Mouse (Mus musculus) midbrain, embryonic 13.5 days (tissue): ENCODE measurements around the gene Olfr461. TPM values are rescaled to one million over a fixed set of nuclear protein-coding genes. Genes with fewer than 3 reads are reported as not detected.
"Not testable (repeated sequence)": the region's sequence is repeated elsewhere in the genome, so short reads cannot be mapped to it uniquely, and the experiment has no call there.

ENCODE experiments used
- ATAC-seq: fragments of 200-750 bp; cut with Nextera tagmentation; 2 replicates; pipeline ENCODE4 v1.8.0; 2017; ENCODE audit warnings: mild to moderate bottlenecking, moderate TSS enrichment, moderate library complexity
- H3K27ac ChIP-seq: fragments of 300-500 bp; sonication (generic); 2 replicates; pipeline ENCODE4 v1.5.1; 2015; ENCODE audit warnings: inconsistent platforms, mild to moderate bottlenecking, moderate library complexity
- H3K27me3 ChIP-seq: fragments of 300-500 bp; sonication (generic); 2 replicates; pipeline ENCODE4 v1.6.1; 2015; ENCODE audit warnings: mild to moderate bottlenecking, inconsistent platforms
- H3K36me3 ChIP-seq: fragments of 300-500 bp; sonication (generic); 2 replicates; pipeline ENCODE4 v1.6.1; 2015; ENCODE audit warnings: mild to moderate bottlenecking, inconsistent platforms
- H3K4me1 ChIP-seq: fragments of 300-500 bp; sonication (generic); replicated peaks from 2 replicates; pipeline ENCODE4 v1.6.1; 2015; ENCODE audit warnings: inconsistent platforms
- H3K4me2 ChIP-seq: fragments of 300-500 bp; sonication (generic); replicated peaks from 2 replicates; pipeline ENCODE4 v1.6.1; 2015; ENCODE audit warnings: moderate library complexity, mild to moderate bottlenecking, inconsistent platforms
- H3K4me3 ChIP-seq: fragments of 300-500 bp; sonication (generic); replicated peaks from 2 replicates; pipeline ENCODE4 v1.5.1; 2015; ENCODE audit warnings: mild to moderate bottlenecking, inconsistent platforms
- H3K9ac ChIP-seq: fragments of 300-500 bp; sonication (generic); replicated peaks from 2 replicates; pipeline ENCODE4 v1.6.1; 2015; ENCODE audit warnings: mild to moderate bottlenecking, inconsistent platforms
- H3K9me3 ChIP-seq: fragments of 300-500 bp; sonication (generic); 2 replicates; pipeline ENCODE4 v1.6.1; 2016; ENCODE audit warnings: mild to moderate bottlenecking, inconsistent platforms
- WGBS: fragments of 180-500 bp; shearing (Covaris S2); methylation state at CpG from one replicate; pipeline ENCODE4 v1.1.7; 2015; 5-methylcytosine and 5-hydroxymethylcytosine counted together
- polyA plus RNA-seq: library from polyadenylated mRNA; unstranded; fragments of >200 nt; fragmentation: Nextera tagmentation; extraction: Ambion mirVana; gene quantifications from 2 replicates; pipeline ENCODE4 v1.2.1, GENCODE M21; 2015

Olfr461 gene
- 0.12 and 0.16 TPM in 2 replicates for polyA plus RNA-seq

- no peaks in the 10 kb centered on the region for H3K4me1 ChIP-seq
- H3K4me3 ChIP-seq: no peak within 1 kb of the TSS
- no peak within 1 kb of the TSS for H3K9ac ChIP-seq
- H3K4me2 ChIP-seq: no peak within 1 kb of the TSS
- WGBS: 88% methylated on average over 2 of the region's 2 CpGs
- H3K27ac ChIP-seq: no peak within 1 kb of the TSS
- H3K36me3 ChIP-seq: no peaks in the 10 kb centered on the region
- ATAC-seq: no peak
- H3K27me3 ChIP-seq: no peaks in the 10 kb centered on the region
- no peaks in the 10 kb centered on the region for H3K9me3 ChIP-seq
Measured at GRCm38 (mm10) chr6:40554950-40555349, at the start of gene Olfr461. Gene Olfr461 (minus strand): TSS chr6:40555050.

- H3K36me3 ChIP-seq, H3K4me1 ChIP-seq, H3K4me2 ChIP-seq, H3K9me3 ChIP-seq, H3K9ac ChIP-seq, H3K27ac ChIP-seq, H3K4me3 ChIP-seq, H3K27me3 ChIP-seq, ATAC-seq: not testable (repeated sequence)
- WGBS: 27% methylated on average over 4 of the region's 4 CpGs
Measured at GRCm38 (mm10) chr6:40598546-40598945, 43.7 kb upstream of the Olfr461 start.

- 76% methylated on average over 3 of the region's 3 CpGs for WGBS
- Histone ChIP-seq H3K4me3 (no peak overlapping the region), H3K27me3 (no peaks in the 10 kb centered on the region), H3K36me3 (no peaks in the 10 kb centered on the region), H3K9me3 (no peaks in the 10 kb centered on the region), H3K4me1 (no peaks in the 10 kb centered on the region), H3K4me2 (no peak overlapping the region), H3K27ac (no peak overlapping the region), H3K9ac (no peak overlapping the region)
- ATAC-seq: no peak
Measured at GRCm38 (mm10) chr6:40594804-40595550, 40.1 kb upstream of the Olfr461 start.

GRCm38 (mm10) chr6:40588346-40588745 lies 33.5 kb upstream of the Olfr461 start:
- Histone ChIP-seq H3K9me3 (no peaks in the 10 kb centered on the region), H3K4me1 (no peaks in the 10 kb centered on the region), H3K27ac (no peak overlapping the region), H3K4me3 (no peak overlapping the region), H3K9ac (no peak overlapping the region), H3K4me2 (no peak overlapping the region), H3K36me3 (no peaks in the 10 kb centered on the region), H3K27me3 (no peaks in the 10 kb centered on the region)
- 94% methylated on average over 2 of the region's 2 CpGs for WGBS
- ATAC-seq: no peak

DNA sequence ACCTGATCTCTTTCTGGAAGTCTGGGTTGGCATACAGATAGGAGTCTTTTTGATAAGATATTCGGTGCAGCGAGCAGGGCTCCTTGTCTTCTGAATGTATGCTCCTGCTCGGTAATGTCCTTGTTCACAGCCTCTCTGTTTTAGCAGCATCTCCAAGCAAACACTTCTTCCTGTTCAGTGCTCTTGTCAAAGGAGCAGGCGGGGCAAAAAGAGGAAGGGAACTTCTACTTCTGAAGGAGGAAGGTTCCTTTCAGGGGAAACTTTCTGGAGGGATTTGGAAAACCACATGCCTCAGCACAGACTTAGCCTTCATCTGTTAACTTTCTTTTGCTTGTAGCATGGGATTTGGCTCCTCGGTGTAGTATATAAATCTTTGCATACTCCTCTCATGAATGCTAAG lies 30.8 kb upstream of the Olfr461 start, which contains the start of gene Clec5a:
Gene Clec5a, minus strand, starts transcription at position 177 of the 400 bp plus-strand sequence.
- Histone ChIP-seq H3K27me3 (no peaks in the 10 kb centered on the region), H3K36me3 (no peaks in the 10 kb centered on the region), H3K4me3 (no peak within 1 kb of the TSS), H3K9ac (no peak within 1 kb of the TSS), H3K27ac (no peak within 1 kb of the TSS), H3K9me3 (no peaks in the 10 kb centered on the region), H3K4me2 (no peak within 1 kb of the TSS), H3K4me1 (no peaks in the 10 kb centered on the region)
- WGBS: 90% methylated on average over 5 of the region's 5 CpGs
- ATAC-seq: no peak

DNA sequence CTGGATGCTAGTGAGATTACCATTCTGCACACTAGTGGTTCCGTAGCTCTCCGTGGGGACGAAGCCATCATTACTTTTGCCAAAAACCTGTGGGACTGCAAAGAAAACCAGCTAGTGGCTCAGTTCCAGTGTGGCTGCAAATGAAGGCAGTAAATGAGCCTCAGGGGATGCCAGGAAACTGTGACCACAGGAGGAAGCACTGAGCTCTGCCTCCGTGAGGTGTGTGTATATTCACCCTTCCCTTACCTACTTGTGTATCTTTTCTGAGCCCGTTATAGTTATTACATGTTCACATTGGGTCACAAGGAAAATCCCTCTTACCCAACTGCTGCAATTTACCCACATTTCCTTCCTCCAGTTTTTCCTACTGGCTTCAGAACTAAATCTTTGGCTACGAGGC lies 29.5 kb upstream of the Olfr461 start:
- H3K27ac ChIP-seq: no peak overlapping the region
- H3K36me3 ChIP-seq: no peaks in the 10 kb centered on the region
- no peaks in the 10 kb centered on the region for H3K4me1 ChIP-seq
- no peak overlapping the region for H3K9ac ChIP-seq
- no peaks in the 10 kb centered on the region for H3K9me3 ChIP-seq
- no peak overlapping the region for H3K4me2 ChIP-seq
- no peak for ATAC-seq
- WGBS: 95% methylated on average over 6 of the region's 6 CpGs
- no peak overlapping the region for H3K4me3 ChIP-seq
- no peaks in the 10 kb centered on the region for H3K27me3 ChIP-seq

DNA sequence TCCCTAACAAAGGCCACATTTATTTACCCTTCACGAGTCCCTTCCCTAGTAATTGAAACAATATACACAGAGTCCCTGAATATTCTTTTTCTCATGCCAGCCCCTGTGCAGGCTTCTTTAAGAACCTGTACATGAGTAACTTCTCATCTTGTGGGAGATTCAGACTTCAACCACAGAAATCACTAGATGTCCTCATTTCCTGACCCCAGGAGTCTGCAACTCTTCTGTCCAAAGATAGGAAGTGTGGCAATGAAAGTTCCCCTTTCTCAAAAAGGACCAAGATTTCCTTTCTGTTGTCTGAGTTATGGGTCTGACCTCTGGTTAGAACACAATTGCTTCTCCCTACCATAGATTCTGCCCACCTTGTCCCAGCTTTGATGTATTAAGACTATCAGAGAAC lies 21.5 kb upstream of the Olfr461 start:
- no peaks in the 10 kb centered on the region for H3K9me3 ChIP-seq
- no peaks in the 10 kb centered on the region for H3K4me1 ChIP-seq
- H3K4me3 ChIP-seq: no peak overlapping the region
- no peaks in the 10 kb centered on the region for H3K27me3 ChIP-seq
- no peak overlapping the region for H3K4me2 ChIP-seq
- H3K27ac ChIP-seq: no peak overlapping the region
- no peak overlapping the region for H3K9ac ChIP-seq
- no peak for ATAC-seq
- 88% methylated on average over 1 of the region's 1 CpGs for WGBS
- no peaks in the 10 kb centered on the region for H3K36me3 ChIP-seq

- Histone ChIP-seq H3K36me3 (no peaks in the 10 kb centered on the region), H3K4me3 (no peak overlapping the region), H3K27ac (no peak overlapping the region), H3K27me3 (no peaks in the 10 kb centered on the region), H3K9me3 (no peaks in the 10 kb centered on the region), H3K9ac (no peak overlapping the region), H3K4me1 (no peaks in the 10 kb centered on the region), H3K4me2 (no peak overlapping the region)
- WGBS: 81% methylated on average over 3 of the region's 3 CpGs
- ATAC-seq: no peak
Measured at GRCm38 (mm10) chr6:40573618-40574017, 18.8 kb upstream of the Olfr461 start.

DNA sequence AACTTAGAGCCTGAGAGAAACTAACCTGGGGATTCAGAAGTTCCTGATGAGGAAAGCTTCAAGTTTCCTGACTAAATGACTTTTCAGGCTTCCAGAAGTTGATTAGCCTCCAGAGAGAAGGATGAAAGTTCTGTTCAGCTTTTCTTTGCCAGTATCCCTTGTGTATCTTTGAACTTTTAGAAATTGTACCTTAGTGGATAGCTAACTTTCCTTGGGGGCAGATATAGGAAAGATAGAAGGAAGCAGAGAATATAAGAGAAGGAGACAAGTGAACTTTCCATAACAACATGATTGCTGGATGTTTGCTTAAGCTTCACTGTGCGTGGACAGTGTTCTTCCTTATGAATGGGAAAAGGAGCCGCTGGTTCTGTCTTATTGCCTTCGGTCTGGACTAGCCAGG lies 14.3 kb upstream of the Olfr461 start, which contains the start of gene Olfr460:
Gene Olfr460, plus strand, starts transcription at position 301 of the 400 bp plus-strand sequence.
- no peak within 1 kb of the TSS for H3K9ac ChIP-seq
- H3K27me3 ChIP-seq: no peaks in the 10 kb centered on the region
- ATAC-seq: no peak
- H3K36me3 ChIP-seq: no peaks in the 10 kb centered on the region
- no peaks in the 10 kb centered on the region for H3K4me1 ChIP-seq
- H3K4me2 ChIP-seq: no peak within 1 kb of the TSS
- no peaks in the 10 kb centered on the region for H3K9me3 ChIP-seq
- no peak within 1 kb of the TSS for H3K4me3 ChIP-seq
- WGBS: 94% methylated on average over 3 of the region's 3 CpGs
- no peak within 1 kb of the TSS for H3K27ac ChIP-seq

DNA sequence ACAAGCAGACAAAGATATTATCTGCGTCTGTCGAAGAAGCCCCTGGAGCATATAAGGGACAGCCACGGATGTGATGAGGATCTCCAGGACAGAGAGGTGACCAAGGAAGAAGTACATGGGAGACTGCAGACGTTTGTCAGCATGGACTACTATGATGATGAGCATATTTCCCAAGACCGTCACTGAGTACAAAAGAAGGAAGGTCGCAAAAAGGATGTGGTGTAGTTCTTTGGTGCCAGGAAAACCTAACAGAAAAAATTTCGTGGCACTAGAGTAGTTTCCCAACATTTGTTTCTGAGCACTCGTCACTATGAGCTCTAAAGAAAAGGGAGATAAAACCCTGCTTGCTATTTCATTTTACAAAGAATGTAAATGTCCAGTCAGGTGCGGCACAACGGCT lies 10.2 kb downstream of the Olfr461 start:
- Histone ChIP-seq H3K9me3 (no peaks in the 10 kb centered on the region), H3K4me1 (no peaks in the 10 kb centered on the region), H3K9ac (no peak overlapping the region), H3K36me3 (no peaks in the 10 kb centered on the region), H3K4me2 (no peak overlapping the region), H3K27ac (no peak overlapping the region), H3K27me3 (no peaks in the 10 kb centered on the region), H3K4me3 (no peak overlapping the region)
- no peak for ATAC-seq
- 82% methylated on average over 10 of the region's 10 CpGs for WGBS

DNA sequence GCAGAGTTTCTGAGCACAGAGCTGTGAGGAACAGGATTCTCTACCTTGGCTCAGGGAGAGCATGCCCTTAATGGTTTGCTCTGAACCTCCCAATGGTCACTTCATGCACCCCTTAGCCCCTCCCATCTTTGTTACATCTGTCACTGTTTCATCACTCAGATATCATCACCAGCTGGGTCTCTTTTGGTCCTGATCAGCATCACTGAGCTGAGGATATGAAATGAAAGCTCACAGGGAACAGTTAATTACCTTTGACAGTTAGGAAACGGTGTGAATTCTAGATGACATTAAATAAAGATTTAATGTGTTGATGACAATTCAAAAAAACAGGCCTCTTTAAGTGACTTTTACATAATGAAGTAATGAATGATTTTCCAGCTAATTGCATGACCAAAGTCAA lies 35.4 kb downstream of the Olfr461 start, which contains the start of gene Prss37:
Gene Prss37, minus strand, starts transcription at position 101 of the 400 bp plus-strand sequence.
- Histone ChIP-seq H3K9ac (no peak within 1 kb of the TSS), H3K4me3 (no peak within 1 kb of the TSS), H3K27me3 (no peaks in the 10 kb centered on the region), H3K4me2 (no peak within 1 kb of the TSS), H3K9me3 (no peaks in the 10 kb centered on the region), H3K36me3 (no peaks in the 10 kb centered on the region), H3K27ac (no peak within 1 kb of the TSS), H3K4me1 (no peaks in the 10 kb centered on the region)
- ATAC-seq: no peak
- WGBS: 70% methylated on average over 1 of the region's 1 CpGs

DNA sequence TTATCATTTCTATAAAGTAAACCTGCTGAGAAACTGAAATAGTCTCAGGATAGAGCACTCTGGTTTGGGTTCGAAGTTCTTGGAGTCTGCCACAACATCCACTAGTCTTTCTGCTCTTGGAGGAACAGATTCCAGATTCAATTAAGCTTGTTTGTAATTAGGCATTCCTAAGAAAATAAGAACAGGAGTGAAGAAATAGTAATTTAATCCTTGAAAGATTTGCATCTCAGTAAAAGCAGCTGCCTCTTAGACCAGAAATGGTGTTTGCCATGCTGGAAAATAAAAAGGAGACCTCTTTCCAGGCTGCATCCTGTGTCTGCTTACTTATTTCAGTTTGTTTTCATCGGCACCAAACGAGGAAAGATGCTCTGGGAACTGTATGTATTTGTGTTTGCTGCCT lies 61.6 kb downstream of the Olfr461 start, which contains the start of gene Tas2r108:
Gene Tas2r108, plus strand, starts transcription at position 301 of the 400 bp plus-strand sequence.
- no peak within 1 kb of the TSS for H3K27ac ChIP-seq
- H3K9ac ChIP-seq: no peak within 1 kb of the TSS
- no peak within 1 kb of the TSS for H3K4me3 ChIP-seq
- H3K9me3 ChIP-seq: no peaks in the 10 kb centered on the region
- ATAC-seq: no peak
- H3K36me3 ChIP-seq: no peaks in the 10 kb centered on the region
- no peaks in the 10 kb centered on the region for H3K4me1 ChIP-seq
- no peaks in the 10 kb centered on the region for H3K27me3 ChIP-seq
- H3K4me2 ChIP-seq: no peak within 1 kb of the TSS
- 96% methylated on average over 3 of the region's 3 CpGs for WGBS
